Mouse (Mus musculus): Measurements from ENCODE around the gene Vps52. TPM values are rescaled to one million over a fixed set of nuclear protein-coding genes. Genes with fewer than 3 reads are reported as not detected.
"Not testable (repeated sequence)": the region's sequence is repeated elsewhere in the genome, so short reads cannot be mapped to it uniquely, and the experiment has no call there.

Vps52 gene
- polyA plus RNA-seq, 1 experiment = 62.2 TPM

GRCm38 (mm10) chr17:33965846-33966550 is 10.4 kb downstream of the Vps52 start:
- DNase-seq (ENCODE audit: low read depth) = no peak

- no peak for DNase-seq (ENCODE audit: low read depth)
Measured at GRCm38 (mm10) chr17:33968489-33968888, 12.9 kb downstream of the Vps52 start.

GRCm38 (mm10) chr17:33968927-33969326 is 13.3 kb downstream of the Vps52 start:
- no peak for DNase-seq (ENCODE audit: low read depth)

DNA sequence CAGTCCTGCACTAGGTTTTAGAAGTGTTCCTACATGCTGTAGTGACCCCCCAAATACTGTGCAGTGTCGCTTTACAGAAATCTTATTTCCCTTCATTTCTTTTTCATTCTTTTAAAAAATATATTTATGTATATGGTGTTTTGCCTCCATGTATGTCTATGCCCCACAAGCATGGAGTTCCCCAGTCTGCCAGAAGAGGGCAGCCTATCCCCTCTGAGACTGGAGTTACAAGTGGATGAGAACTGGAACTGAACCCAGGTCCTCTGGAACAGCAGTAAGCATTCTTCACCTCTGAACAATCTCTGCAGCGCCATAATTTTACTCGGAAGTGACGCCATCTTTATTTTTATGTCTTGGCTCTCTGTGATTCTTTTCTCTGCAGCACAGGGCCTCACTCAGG is 13.8 kb downstream of the Vps52 start:
- DNase-seq (ENCODE audit: low read depth) = no peak

- no peak for DNase-seq (ENCODE audit: low read depth)
Measured at GRCm38 (mm10) chr17:33972691-33973090, 17.1 kb downstream of the Vps52 start.

GRCm38 (mm10) chr17:33973572-33973971 is 18.0 kb downstream of the Vps52 start:
- no peak for DNase-seq (ENCODE audit: low read depth)

- no peak for DNase-seq (ENCODE audit: low read depth)
Measured at GRCm38 (mm10) chr17:33977861-33978557, 22.4 kb downstream of the Vps52 start.

GRCm38 (mm10) chr17:33978631-33979031 is 23.0 kb downstream of the Vps52 start:
- DNase-seq (ENCODE audit: low read depth) = no peak

- DNase-seq (ENCODE audit: low read depth) = no peak
Measured at GRCm38 (mm10) chr17:33979512-33980050, 24.0 kb downstream of the Vps52 start.

DNA sequence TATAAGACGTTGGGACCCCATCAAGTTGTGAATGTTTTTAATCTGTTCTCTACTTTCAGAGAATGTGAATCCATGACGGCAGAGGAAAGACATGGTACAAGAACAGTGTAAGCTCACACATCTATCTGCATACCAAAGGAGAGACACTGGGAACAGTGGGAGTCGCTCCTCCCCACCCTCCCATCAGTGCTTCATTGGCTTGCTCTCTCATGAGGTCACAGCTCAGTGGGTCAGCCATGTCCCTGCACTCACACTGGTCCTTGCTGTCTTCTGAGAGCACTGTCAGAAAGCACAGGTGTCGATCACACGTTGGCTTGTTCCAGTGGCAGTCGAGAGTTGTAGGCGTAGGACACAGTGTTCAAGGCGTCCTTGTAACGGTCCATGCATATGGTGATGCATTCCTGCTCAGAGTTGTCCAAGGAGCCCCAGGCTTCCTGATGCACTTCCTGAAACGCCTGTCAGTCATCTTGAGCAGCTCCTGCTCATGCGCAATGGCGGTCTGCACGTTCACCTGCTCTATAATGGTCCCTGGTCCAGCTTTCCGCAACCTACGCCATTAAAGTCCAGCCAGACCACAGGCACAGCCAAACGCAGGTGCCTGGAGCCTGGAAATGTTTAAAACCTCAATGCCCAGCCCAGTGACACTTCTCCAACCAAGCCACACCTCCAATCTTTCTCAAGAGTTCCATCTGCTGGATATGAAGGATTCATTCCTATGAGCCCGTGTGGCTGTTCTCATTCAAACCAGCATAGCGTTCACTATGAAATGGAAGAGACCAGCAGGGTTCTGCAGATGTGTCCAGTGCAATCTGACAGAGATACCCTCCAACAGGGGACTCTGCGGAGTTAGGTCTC is 24.8 kb downstream of the Vps52 start:
- no peak for DNase-seq (ENCODE audit: low read depth)

DNA sequence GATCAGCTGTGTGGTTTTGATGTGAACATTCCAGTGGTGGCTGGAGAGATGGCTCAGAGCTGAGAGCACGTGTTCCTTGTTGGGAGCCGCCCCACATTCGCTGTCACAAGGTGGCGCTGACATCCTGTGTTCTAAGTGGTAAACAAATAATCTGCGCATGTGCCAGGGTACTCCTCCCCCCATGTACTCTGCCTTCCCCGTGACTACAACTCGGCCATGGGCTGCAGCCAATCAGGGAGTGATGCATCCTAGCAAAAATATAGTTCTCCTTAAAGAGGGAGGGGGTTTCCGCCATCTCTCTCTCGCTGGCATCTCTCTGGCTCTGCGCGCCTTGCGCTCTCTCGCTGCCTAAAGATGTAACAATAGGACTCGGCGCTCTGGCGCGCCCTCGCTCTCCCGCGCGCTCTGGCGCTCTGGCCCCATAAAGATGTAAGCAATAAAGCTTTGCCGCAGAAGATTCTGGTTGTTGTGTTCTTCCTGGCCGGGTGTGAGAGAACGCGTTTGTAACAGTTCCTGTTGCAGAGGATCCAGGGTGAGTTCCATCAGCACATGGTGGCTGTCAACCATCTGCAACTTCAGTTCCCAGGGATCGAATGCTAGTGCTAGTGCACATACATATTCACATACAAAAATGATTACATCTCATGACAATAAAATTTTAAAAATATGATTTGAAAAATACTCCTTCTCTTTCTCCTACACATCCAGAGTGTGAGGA is 25.7 kb downstream of the Vps52 start:
- peak; percentile 40 for DNase-seq (ENCODE audit: low read depth)

DNA sequence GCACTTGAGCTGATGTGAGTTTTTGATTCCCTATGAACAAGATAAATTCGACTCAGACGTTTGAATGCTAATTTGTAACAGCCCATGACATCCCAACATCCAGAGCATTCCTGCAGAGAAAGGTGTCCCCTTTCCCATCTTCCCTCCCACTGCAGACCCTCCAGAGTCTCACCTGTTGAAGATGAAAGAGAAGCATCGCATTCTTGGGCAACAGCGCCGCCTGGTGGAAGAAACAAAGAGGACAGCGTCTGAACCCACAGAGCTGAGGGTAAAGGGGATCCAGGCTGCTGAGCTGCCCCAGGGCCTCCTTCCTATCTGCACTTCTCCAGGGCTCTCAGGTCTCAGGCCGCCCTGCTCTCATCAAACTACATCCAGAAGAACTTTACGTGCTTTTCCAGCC is 26.5 kb downstream of the Vps52 start:
- DNase-seq (ENCODE audit: low read depth) = not testable (repeated sequence)

DNA sequence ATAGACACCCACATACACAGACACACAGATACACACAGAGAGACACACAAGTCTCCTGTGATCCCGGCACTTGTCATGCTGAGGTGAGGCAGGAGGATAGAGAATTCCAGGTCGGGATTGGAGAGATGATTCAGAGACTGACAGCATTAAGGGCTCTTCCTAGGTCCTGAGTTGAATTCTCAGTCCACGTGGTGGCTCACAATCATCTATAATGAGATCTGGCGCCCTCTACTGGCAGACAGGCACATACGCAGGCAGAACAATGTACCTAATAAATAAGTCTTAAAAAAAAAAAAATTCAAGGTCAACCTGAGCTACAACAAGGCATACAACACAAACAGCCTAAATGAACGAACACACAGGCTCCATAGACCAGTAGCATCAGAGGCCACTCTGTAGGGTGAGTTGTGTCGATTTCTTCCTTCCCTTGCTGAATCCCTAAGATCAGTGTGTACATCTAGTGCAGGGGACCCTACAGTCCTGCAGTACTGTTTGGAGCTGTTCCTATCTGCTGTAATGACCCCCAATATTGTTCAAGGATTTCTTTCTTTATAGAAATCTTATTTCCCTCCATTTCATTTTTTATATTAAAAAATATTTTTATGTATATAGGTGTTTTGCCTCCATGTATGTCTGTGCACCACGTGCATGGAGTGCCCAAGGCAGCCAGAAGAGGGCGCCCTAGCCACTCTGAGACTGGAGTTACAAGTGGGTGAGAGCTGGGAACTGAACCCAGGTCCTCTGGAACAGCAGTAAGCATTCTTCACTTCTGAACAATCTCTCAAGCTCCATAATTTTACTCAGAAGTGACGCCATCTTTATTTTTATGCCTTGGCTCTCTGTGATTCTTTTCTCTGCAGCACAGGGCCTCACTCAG is 36.4 kb downstream of the Vps52 start:
- no peak for DNase-seq (ENCODE audit: low read depth)

- no peak for DNase-seq (ENCODE audit: low read depth)
Measured at GRCm38 (mm10) chr17:33994959-33995358, 39.3 kb downstream of the Vps52 start.

DNA sequence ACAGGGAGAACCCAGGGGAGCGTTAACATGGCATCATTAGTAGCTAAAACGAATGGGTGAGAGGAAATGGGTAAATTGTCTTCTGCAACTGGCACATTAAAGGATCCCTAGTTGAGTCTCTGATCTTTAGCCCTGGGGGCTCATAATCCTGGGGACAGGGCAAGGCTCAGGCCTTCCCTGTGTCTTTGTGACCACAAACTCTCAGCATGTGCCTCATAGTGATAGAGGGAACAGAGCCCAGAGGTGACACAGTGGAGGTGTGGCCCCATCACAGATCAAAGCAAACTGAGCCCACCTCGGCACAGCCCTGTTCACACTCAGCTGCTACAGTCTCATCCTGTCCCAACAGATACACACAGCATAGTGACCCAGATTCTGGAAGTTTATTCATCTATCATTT is 40.0 kb downstream of the Vps52 start:
- no peak for DNase-seq (ENCODE audit: low read depth)

- DNase-seq (ENCODE audit: low read depth) = not testable (repeated sequence)
Measured at GRCm38 (mm10) chr17:33997025-33997424, 41.4 kb downstream of the Vps52 start.

DNA sequence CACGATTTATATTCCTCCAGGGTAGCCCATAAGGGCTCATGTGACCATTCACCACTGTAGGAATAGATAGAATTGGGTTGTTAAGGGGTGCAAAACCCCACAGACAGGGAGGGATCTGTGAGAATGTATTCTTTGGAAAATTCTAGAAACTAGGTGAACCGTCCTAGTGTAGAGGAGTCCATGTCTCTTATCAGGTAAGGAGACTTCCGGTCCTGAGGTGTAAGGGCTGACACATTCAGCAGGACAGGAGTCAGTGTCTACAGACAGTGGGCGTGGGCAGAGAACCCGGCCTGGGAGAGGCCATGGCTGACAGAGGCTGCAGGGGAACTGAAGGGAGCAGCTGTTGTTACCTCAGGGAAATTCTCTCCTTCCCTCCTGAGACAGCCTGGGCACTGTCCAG is 43.1 kb downstream of the Vps52 start:
- not testable (repeated sequence) for DNase-seq (ENCODE audit: low read depth)

- DNase-seq (ENCODE audit: low read depth) = no peak
Measured at GRCm38 (mm10) chr17:33999341-34000149, 43.9 kb downstream of the Vps52 start.

DNA sequence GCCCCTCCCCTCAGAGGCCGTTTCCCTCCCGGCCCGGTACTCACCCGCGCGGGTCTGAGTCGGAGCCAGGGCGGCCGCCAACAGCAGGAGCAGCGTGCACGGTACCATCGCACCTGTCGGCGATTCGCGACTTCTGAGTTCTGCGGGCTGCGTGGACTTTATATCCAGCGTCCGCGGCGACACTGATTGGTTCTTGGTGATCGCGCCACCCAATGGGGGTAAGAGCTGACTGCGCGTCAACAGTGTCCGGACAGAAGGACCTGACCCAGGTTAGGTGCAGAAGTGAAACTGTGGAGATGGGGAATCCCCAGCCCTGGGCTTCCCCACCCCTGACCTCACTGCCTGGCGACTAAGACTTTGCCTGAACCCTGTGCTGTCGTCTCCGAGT is 44.5 kb downstream of the Vps52 start, which contains the start of gene H2-K1:
Gene H2-K1 (minus strand): TSS at position 198 of the 388 bp plus-strand sequence.
- peak; percentile 57 for DNase-seq (ENCODE audit: low read depth)

DNA sequence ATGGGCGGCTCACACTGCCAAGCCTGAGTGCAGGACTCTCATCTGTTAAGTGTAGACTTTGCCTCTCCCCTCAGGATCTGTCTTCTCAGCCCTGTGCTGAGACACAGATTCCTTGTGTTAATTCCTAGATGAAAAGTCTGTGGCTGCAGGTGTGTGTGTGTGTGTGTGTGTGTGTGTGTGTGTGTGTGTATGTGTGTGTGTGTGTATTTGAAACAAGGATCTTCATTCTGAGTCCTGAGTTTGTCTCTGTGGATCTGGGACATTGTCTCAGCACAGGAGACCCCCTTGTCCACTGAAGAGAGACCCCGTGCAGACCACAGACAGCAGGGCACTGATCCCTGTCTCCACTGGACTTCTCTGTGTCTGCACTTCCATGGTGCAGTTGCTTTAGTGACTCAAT is 45.2 kb downstream of the Vps52 start:
- DNase-seq (ENCODE audit: low read depth) = not testable (repeated sequence)

All from gonadal fat pad, adult 2 months (tissue).